Mouse (Mus musculus) testis, adult 2 months (tissue): ENCODE data around the gene Col5a1. TPM values are rescaled to one million over a fixed set of nuclear protein-coding genes. Genes with fewer than 3 reads are reported as not detected.

Experiments used
- H3K27ac ChIP-seq: fragments of 200-500 bp; 2 replicates; pipeline ENCODE4 v1.5.1; 2012; ENCODE audit warnings: low read depth, low read length; ENCODE audit not compliant: control insufficient read depth, insufficient read depth
- H3K27me3 ChIP-seq: fragments of 200-500 bp; 2 replicates; pipeline ENCODE4 v1.6.1; 2012; ENCODE audit warnings: mild to moderate bottlenecking, low read length, moderate library complexity; ENCODE audit not compliant: control insufficient read depth, insufficient read depth
- H3K36me3 ChIP-seq: fragments of 200-500 bp; 2 replicates; pipeline ENCODE4 v1.6.1; 2012; ENCODE audit warnings: mild to moderate bottlenecking, low read length; ENCODE audit not compliant: control insufficient read depth, insufficient read depth
- H3K4me1 ChIP-seq: fragments of 200-500 bp; 2 replicates; pipeline ENCODE4 v1.6.1; 2012; ENCODE audit warnings: low read length; ENCODE audit not compliant: control insufficient read depth, insufficient read depth
- H3K4me3 ChIP-seq: fragments of 200-500 bp; 2 replicates; pipeline ENCODE4 v1.5.1; 2012; ENCODE audit warnings: low read depth, mild to moderate bottlenecking, low read length, moderate library complexity, mixed read lengths; ENCODE audit not compliant: control insufficient read depth
- CTCF ChIP-seq: fragments of 200-500 bp; IDR thresholded peaks from 2 replicates; pipeline ENCODE4 v1.5.1; 2012; ENCODE audit warnings: low read depth, mild to moderate bottlenecking, inconsistent platforms, low read length, moderate library complexity; ENCODE audit not compliant: control insufficient read depth, insufficient read depth, insufficient replicate concordance
- POLR2A ChIP-seq: fragments of 200-500 bp; IDR thresholded peaks from 2 replicates; pipeline ENCODE4 v1.6.1; 2012; ENCODE audit warnings: low read depth, mild to moderate bottlenecking, inconsistent platforms, low read length, moderate library complexity; ENCODE audit not compliant: control insufficient read depth
- polyA plus RNA-seq: library from polyadenylated mRNA; depleted of rRNA; stranded (reverse); fragments of >200 nt; gene quantifications from 2 replicates; pipeline ENCODE4 v1.2.3, GENCODE M21; 2012

The Col5a1 gene
- polyA plus RNA-seq, 1 experiment, result 14.2 TPM

- TF ChIP-seq POLR2A, result no peak
- TF ChIP-seq CTCF, result no peak
- Histone ChIP-seq H3K36me3 (no peaks in the 10 kb centered on the region), H3K27me3 (no peaks in the 10 kb centered on the region), H3K4me1 (no peaks in the 10 kb centered on the region), H3K4me3 (no peak overlapping the region), H3K27ac (no peak overlapping the region)
These were observed 178.9 kb downstream of the Col5a1 start for GRCm38 (mm10) chr2:28065081-28065651.

GRCm38 (mm10) chr2:28066686-28067085, 180.5 kb downstream of the Col5a1 start:
- Histone ChIP-seq H3K27me3 (no peaks in the 10 kb centered on the region), H3K36me3 (no peaks in the 10 kb centered on the region), H3K4me3 (no peak overlapping the region), H3K4me1 (no peaks in the 10 kb centered on the region), H3K27ac (no peak overlapping the region)
- TF ChIP-seq CTCF, result no peak
- TF ChIP-seq POLR2A, result no peak

- TF ChIP-seq CTCF (no peak), POLR2A (no peak)
- Histone ChIP-seq H3K27ac (no peak overlapping the region), H3K4me1 (no peaks in the 10 kb centered on the region), H3K4me3 (no peak overlapping the region), H3K27me3 (no peaks in the 10 kb centered on the region), H3K36me3 (no peaks in the 10 kb centered on the region)
These were observed 180.9 kb downstream of the Col5a1 start for GRCm38 (mm10) chr2:28067175-28067574.

GRCm38 (mm10) chr2:28067821-28068536, 181.8 kb downstream of the Col5a1 start:
- H3K4me3 ChIP-seq, result no peak overlapping the region
- no peak overlapping the region for H3K27ac ChIP-seq
- H3K36me3 ChIP-seq, result no peaks in the 10 kb centered on the region
- no peaks in the 10 kb centered on the region for H3K4me1 ChIP-seq
- TF ChIP-seq CTCF (no peak), POLR2A (no peak)
- H3K27me3 ChIP-seq, result no peaks in the 10 kb centered on the region

- Histone ChIP-seq H3K27ac (no peak overlapping the region), H3K36me3 (no peaks in the 10 kb centered on the region), H3K4me1 (no peaks in the 10 kb centered on the region), H3K27me3 (no peaks in the 10 kb centered on the region), H3K4me3 (no peak overlapping the region)
- TF ChIP-seq POLR2A (no peak), CTCF (no peak)
These were observed 182.3 kb downstream of the Col5a1 start for GRCm38 (mm10) chr2:28068537-28068878.

GRCm38 (mm10) chr2:28075616-28076187, 189.5 kb downstream of the Col5a1 start:
- H3K27me3 ChIP-seq, result no peaks in the 10 kb centered on the region
- no peak overlapping the region for H3K27ac ChIP-seq
- H3K4me1 ChIP-seq, result no peaks in the 10 kb centered on the region
- no peak overlapping the region for H3K4me3 ChIP-seq
- no peaks in the 10 kb centered on the region for H3K36me3 ChIP-seq
- TF ChIP-seq CTCF, result no peak
- no peak for TF ChIP-seq POLR2A

GRCm38 (mm10) chr2:28084768-28085167, 198.5 kb downstream of the Col5a1 start, which contains the start of gene Fcnb:
Gene Fcnb (minus strand): TSS chr2:28084885.
- Histone ChIP-seq H3K27ac (no peak within 1 kb of the TSS), H3K4me1 (no peaks in the 10 kb centered on the region), H3K36me3 (no peaks in the 10 kb centered on the region), H3K27me3 (no peaks in the 10 kb centered on the region), H3K4me3 (no peak within 1 kb of the TSS)
- no peak for TF ChIP-seq CTCF
- no peak for TF ChIP-seq POLR2A
